Mouse (Mus musculus) heart, embryonic 16.5 days (tissue): ENCODE measurements at regions not wholly inside any gene's neighbourhood (a gene's known extent, or its start where the extent isn't known, plus 50 kb on each side); places are given as distances from the start of the nearest gene placed in this dataset.

Source experiments
- ATAC-seq: fragments of 200-750 bp; cut with Nextera tagmentation; replicated peaks from 2 replicates; pipeline ENCODE4 v1.8.0; 2017; ENCODE audit warnings: moderate number of reproducible peaks; ENCODE audit not compliant: insufficient read depth, low FRiP score; ENCODE audit errors: extremely low read depth
- H3K27ac ChIP-seq: fragments of 300-500 bp; sonication (generic); 2 replicates; pipeline ENCODE4 v1.5.1; 2014; ENCODE audit warnings: mild to moderate bottlenecking, low read length, control low read depth, moderate library complexity
- H3K27me3 ChIP-seq: fragments of 300-500 bp; sonication (generic); 2 replicates; pipeline ENCODE4 v1.6.1; 2014; ENCODE audit warnings: low read length, mixed read lengths; ENCODE audit not compliant: control insufficient read depth, insufficient read depth
- H3K36me3 ChIP-seq: fragments of 300-500 bp; sonication (generic); 2 replicates; pipeline ENCODE4 v1.6.1; 2014; ENCODE audit not compliant: control insufficient read depth, insufficient read depth
- H3K4me1 ChIP-seq: fragments of 300-500 bp; sonication (generic); 2 replicates; pipeline ENCODE4 v1.6.1; 2014; ENCODE audit warnings: low read length, mixed read lengths; ENCODE audit not compliant: control insufficient read depth, insufficient read depth
- H3K4me2 ChIP-seq: fragments of 300-500 bp; sonication (generic); 2 replicates; pipeline ENCODE4 v1.6.1; 2014; ENCODE audit warnings: low read depth, mild to moderate bottlenecking, control low read depth, low read length
- H3K4me3 ChIP-seq: fragments of 300-500 bp; sonication (generic); 2 replicates; pipeline ENCODE4 v1.5.1; 2014; ENCODE audit warnings: mild to moderate bottlenecking, control low read depth, low read length
- H3K9ac ChIP-seq: fragments of 300-500 bp; sonication (generic); 2 replicates; pipeline ENCODE4 v1.6.1; 2014; ENCODE audit warnings: low read length, control low read depth
- H3K9me3 ChIP-seq: fragments of 300-500 bp; sonication (generic); replicated peaks from 2 replicates; pipeline ENCODE4 v1.6.1; 2016; ENCODE audit warnings: low read length; ENCODE audit not compliant: control insufficient read depth
- WGBS: fragments of 180-500 bp; shearing (Covaris S2); extraction: QIAGEN DNeasy Blood & Tissue Kit; methylation state at CpG from one replicate; pipeline ENCODE4 v1.1.7; 2014; 5-methylcytosine and 5-hydroxymethylcytosine counted together

DNA sequence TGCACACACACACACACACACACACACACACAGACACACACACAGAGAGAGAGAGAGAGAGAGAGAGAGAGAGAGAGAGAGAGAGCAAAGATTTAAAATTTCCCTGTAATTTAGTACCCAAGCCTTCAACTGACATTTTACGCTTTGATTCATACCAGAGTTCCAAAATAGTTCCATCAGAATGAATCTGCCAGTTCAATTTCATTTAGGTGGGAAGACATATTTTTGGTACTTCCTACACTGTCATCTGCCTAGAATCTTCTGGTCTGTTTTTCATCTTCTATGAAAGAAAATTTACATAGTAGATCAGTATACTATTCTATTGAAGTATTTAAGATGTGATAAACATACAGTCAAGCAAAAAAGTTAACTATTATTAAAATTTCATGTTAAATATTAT lies 1177.4 kb downstream of the Zpld1 start:
- H3K4me1 ChIP-seq, result no peaks in the 10 kb centered on the region
- 84% methylated on average over 1 of the region's 1 CpGs for WGBS
- no peaks in the 10 kb centered on the region for H3K9me3 ChIP-seq
- no peak overlapping the region for H3K9ac ChIP-seq
- H3K27me3 ChIP-seq, result no peaks in the 10 kb centered on the region
- ATAC-seq, result no peak
- H3K36me3 ChIP-seq, result no peaks in the 10 kb centered on the region
- H3K27ac ChIP-seq, result no peak overlapping the region
- no peak overlapping the region for H3K4me2 ChIP-seq
- no peak overlapping the region for H3K4me3 ChIP-seq

GRCm38 (mm10) chr16:54098696-54099095 lies 1199.1 kb downstream of the Zpld1 start:
- 74% methylated on average over 2 of the region's 2 CpGs for WGBS
- Histone ChIP-seq H3K27me3 (no peaks in the 10 kb centered on the region), H3K4me1 (no peaks in the 10 kb centered on the region), H3K9me3 (no peaks in the 10 kb centered on the region), H3K4me2 (no peak overlapping the region), H3K36me3 (no peaks in the 10 kb centered on the region), H3K4me3 (no peak overlapping the region), H3K27ac (no peak overlapping the region), H3K9ac (no peak overlapping the region)
- ATAC-seq, result no peak

- no peaks in the 10 kb centered on the region for H3K36me3 ChIP-seq
- no peak overlapping the region for H3K27ac ChIP-seq
- no peaks in the 10 kb centered on the region for H3K9me3 ChIP-seq
- no peak overlapping the region for H3K4me3 ChIP-seq
- WGBS, result 65% methylated on average over 2 of the region's 2 CpGs
- H3K4me1 ChIP-seq, result no peaks in the 10 kb centered on the region
- ATAC-seq, result no peak
- H3K4me2 ChIP-seq, result no peak overlapping the region
- no peak overlapping the region for H3K9ac ChIP-seq
- no peaks in the 10 kb centered on the region for H3K27me3 ChIP-seq
These were observed 1205.6 kb downstream of the Zpld1 start for GRCm38 (mm10) chr16:54092206-54092605.

DNA sequence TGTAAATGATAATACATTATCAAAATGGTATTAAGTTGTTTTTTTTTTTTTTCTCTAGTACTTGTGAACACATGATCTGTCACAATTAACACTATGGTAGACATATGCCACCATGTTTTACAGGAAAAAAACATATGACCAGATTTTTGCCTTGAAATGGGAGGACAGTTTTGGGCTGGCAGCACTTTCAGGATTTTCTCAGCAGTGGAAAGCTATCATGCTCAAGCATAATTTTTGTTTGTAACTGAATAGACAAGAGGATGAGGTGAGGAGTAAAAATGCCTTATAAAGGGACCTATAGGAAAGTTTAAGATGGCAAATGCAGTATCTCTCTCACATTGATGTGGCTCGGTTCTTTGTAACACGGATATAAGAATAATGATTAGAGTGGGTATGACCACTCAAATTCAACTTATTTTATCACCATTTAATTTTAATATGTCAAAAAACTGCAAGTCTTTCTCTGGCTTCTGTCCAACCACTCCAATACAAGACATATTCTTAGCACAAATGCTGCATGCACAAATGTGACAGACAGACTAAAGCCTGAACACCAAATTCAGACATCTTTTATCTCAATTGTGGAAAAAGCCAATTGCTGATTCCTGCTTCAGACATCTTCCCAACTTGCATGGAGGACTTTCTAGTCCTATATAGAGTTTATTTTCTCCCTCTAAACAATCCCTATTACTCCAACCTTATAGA lies 1206.6 kb downstream of the Zpld1 start:
- H3K9ac ChIP-seq, result no peak overlapping the region
- no peaks in the 10 kb centered on the region for H3K4me1 ChIP-seq
- no peak for ATAC-seq
- no peaks in the 10 kb centered on the region for H3K36me3 ChIP-seq
- no peaks in the 10 kb centered on the region for H3K9me3 ChIP-seq
- no peak overlapping the region for H3K4me3 ChIP-seq
- WGBS, result 77% methylated on average over 2 of the region's 2 CpGs
- H3K4me2 ChIP-seq, result no peak overlapping the region
- H3K27ac ChIP-seq, result no peak overlapping the region
- H3K27me3 ChIP-seq, result no peaks in the 10 kb centered on the region

DNA sequence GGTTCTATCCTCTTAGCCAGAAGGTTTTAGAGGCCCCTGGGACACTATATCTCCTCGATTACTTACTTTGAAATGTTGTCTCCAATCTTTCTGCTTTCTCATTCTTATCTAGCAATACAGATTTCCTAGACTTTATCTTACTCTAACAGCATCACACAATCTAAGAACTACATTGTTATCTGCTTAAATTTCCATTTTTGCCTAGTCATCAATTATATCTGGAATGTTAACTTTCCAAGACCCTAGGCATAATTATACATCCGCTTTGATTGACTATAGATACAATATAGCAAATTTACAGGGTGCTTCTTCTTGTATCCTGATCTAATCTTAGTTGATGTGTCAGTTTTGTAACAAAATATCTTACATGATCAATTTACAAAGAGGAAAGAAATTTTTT lies 1217.3 kb downstream of the Zpld1 start:
- H3K4me2 ChIP-seq, result no peak overlapping the region
- H3K4me1 ChIP-seq, result no peaks in the 10 kb centered on the region
- H3K4me3 ChIP-seq, result no peak overlapping the region
- no peaks in the 10 kb centered on the region for H3K9me3 ChIP-seq
- no peak for ATAC-seq
- no peaks in the 10 kb centered on the region for H3K36me3 ChIP-seq
- no peaks in the 10 kb centered on the region for H3K27me3 ChIP-seq
- WGBS, result 68% methylated on average over 2 of the region's 2 CpGs
- no peak overlapping the region for H3K27ac ChIP-seq
- no peak overlapping the region for H3K9ac ChIP-seq

DNA sequence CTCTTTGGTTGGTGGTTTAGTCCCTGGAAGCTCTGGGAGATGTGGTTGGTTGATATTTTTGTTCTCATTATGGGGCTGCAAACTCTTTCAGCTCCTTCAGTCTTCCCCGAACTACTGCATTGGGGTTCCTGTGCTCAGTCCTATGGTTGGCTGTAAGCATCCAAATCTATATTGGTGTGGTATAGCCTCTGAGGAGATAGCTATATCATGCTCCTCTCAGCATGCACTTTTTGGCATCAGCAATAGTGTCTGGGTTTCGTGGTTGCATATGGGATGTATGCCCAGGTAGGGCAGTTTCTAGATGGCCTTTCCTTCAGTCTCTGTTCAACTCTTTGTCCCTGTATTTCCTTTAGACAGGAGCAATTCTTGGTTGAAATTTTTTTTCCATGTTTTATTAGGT lies 1250.0 kb downstream of the Zpld1 start:
- no peak for ATAC-seq
- no peaks in the 10 kb centered on the region for H3K4me1 ChIP-seq
- no peaks in the 10 kb centered on the region for H3K9me3 ChIP-seq
- H3K9ac ChIP-seq, result no peak overlapping the region
- H3K27me3 ChIP-seq, result no peaks in the 10 kb centered on the region
- no peaks in the 10 kb centered on the region for H3K36me3 ChIP-seq
- H3K4me2 ChIP-seq, result no peak overlapping the region
- no peak overlapping the region for H3K27ac ChIP-seq
- WGBS, result 79% methylated on average over 2 of the region's 2 CpGs
- H3K4me3 ChIP-seq, result no peak overlapping the region

DNA sequence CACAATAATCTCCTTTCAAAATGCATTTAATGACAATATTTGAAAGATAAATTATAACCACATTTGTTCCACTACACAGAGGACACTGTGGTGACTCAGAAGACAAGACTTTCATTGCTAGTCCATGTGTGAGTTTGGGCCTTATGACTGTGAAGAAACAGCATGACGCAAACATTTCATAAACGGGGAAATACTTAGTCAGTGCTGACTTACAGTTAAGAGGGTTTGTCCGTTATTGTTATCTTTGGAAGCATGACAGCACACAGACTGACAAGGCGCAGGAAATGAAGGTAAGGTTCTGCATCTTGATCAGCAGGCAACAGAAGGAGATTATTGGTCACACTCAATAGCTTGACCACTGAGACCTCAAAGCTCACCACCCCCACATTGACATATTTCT lies 1255.8 kb downstream of the Zpld1 start:
- Histone ChIP-seq H3K9me3 (no peaks in the 10 kb centered on the region), H3K27me3 (no peaks in the 10 kb centered on the region), H3K36me3 (no peaks in the 10 kb centered on the region), H3K9ac (no peak overlapping the region), H3K4me2 (no peak overlapping the region), H3K27ac (no peak overlapping the region), H3K4me1 (no peaks in the 10 kb centered on the region), H3K4me3 (no peak overlapping the region)
- 69% methylated on average over 4 of the region's 4 CpGs for WGBS
- no peak for ATAC-seq

DNA sequence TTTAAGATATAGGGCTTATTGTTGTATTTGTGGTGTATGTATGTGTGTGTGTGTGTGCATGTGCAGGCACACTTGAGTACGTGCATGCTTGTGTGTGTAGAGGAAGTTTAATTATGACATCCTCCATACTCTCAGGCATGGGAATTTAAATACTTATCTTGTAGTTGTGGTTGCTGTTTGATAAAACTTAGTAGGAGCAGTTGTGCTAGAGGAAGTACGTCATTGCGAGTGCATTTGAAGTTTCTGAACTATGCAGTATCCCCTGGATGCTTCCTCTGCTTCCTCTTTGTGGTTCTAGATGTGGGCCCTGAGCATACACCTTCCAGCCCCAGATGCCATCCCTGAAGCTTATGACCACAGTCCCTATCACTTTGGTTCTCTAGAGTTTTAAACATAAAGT lies 1281.5 kb downstream of the Zpld1 start:
- 56% methylated on average over 3 of the region's 3 CpGs for WGBS
- H3K9me3 ChIP-seq, result no peaks in the 10 kb centered on the region
- H3K9ac ChIP-seq, result no peak overlapping the region
- no peak overlapping the region for H3K27ac ChIP-seq
- no peaks in the 10 kb centered on the region for H3K4me1 ChIP-seq
- H3K36me3 ChIP-seq, result no peaks in the 10 kb centered on the region
- no peak overlapping the region for H3K4me2 ChIP-seq
- H3K27me3 ChIP-seq, result no peaks in the 10 kb centered on the region
- no peak for ATAC-seq
- H3K4me3 ChIP-seq, result no peak overlapping the region

- Histone ChIP-seq H3K4me3 (no peak overlapping the region), H3K27ac (no peak overlapping the region), H3K4me1 (no peaks in the 10 kb centered on the region), H3K9ac (no peak overlapping the region), H3K9me3 (no peaks in the 10 kb centered on the region), H3K27me3 (no peaks in the 10 kb centered on the region), H3K4me2 (no peak overlapping the region), H3K36me3 (no peaks in the 10 kb centered on the region)
- ATAC-seq, result no peak
- WGBS, result 46% methylated on average over 2 of the region's 2 CpGs
These were observed 1324.1 kb downstream of the Zpld1 start for GRCm38 (mm10) chr16:53973711-53974110.
